Mouse (Mus musculus): ENCODE measurements around the gene Mrpl12.

Gene Mrpl12

GRCm38 (mm10) chr11:120484265-120484981 is at the start of gene Mrpl12:
Gene Mrpl12 (plus strand): TSS chr11:120484613.
- in situ Hi-C loops (cut with MboI; ENCODE audit: low pct_unique_long_range_greater_than_20kb in 1 of 2, low sequenced_read_pairs in 2 of 2, unreplicated experiment in 1 of 2) = no loop called here

- in situ Hi-C loops (cut with MboI; ENCODE audit: low pct_unique_long_range_greater_than_20kb in 1 of 2, low sequenced_read_pairs in 2 of 2, unreplicated experiment in 1 of 2) = no loop called here
Observed at GRCm38 (mm10) chr11:120437152-120437856, 47.1 kb upstream of the Mrpl12 start, which contains the start of gene Nploc4. Gene Nploc4 (minus strand): TSS chr11:120437708.

GRCm38 (mm10) chr11:120437857-120438385 is 46.5 kb upstream of the Mrpl12 start:
- in situ Hi-C loops (cut with MboI; ENCODE audit: low pct_unique_long_range_greater_than_20kb in 1 of 2, low sequenced_read_pairs in 2 of 2, unreplicated experiment in 1 of 2) = no loop called here

DNA sequence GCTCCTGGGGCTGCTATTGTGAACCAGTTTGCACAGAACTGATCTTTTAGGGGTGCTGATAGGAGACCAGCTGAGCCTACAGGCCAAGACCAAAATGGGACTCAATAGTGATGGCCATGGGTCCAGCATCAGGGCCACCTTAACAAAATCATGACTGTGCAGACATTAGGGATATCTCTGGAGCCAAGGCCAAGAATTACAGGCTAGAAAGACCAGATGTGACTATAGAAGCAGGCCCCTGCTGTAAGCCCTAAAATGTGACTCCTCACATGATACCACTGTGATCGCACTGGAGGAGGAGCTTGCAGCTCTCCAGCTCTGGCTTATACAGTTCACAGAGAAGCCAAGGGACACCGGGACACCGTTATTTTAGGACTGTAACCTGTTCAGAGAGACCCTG is 42.1 kb upstream of the Mrpl12 start, which contains the start of gene Tspan10:
TSS of gene Tspan10 (plus strand) at position 301 of the 400 bp plus-strand sequence.
- in situ Hi-C loops (cut with MboI; ENCODE audit: low pct_unique_long_range_greater_than_20kb in 1 of 2, low sequenced_read_pairs in 2 of 2, unreplicated experiment in 1 of 2) = no loop called here

DNA sequence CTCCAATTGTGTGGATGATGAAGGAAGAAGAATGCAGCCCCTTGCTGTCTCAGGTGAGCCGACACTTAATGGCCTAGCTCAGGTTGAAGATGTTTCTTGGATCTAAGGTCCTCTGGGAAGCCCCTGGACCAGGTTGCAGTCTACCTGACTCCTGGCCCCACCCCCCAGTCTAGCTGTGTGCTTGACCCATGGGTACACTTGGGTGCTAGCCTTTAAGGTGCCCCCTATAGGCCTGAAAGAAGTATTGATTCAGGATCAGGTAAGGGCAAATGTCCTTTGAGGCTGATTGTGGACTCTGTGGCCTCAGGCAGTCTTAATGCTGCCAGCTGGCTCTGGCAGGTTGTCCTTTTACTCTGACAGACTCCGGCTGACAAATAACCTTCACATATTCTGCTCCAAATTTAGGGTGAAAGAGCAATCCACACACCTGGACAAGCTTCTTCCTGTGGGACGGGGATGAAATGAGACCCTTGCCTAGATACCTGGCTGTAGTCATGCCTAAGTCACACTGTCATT is 41.6 kb upstream of the Mrpl12 start:
- in situ Hi-C loops (cut with MboI; ENCODE audit: low pct_unique_long_range_greater_than_20kb in 1 of 2, low sequenced_read_pairs in 2 of 2, unreplicated experiment in 1 of 2) = no loop called here

- in situ Hi-C loops (cut with MboI; ENCODE audit: low pct_unique_long_range_greater_than_20kb in 1 of 2, low sequenced_read_pairs in 2 of 2, unreplicated experiment in 1 of 2) = no loop called here
Observed at GRCm38 (mm10) chr11:120444106-120444505, 40.3 kb upstream of the Mrpl12 start.

GRCm38 (mm10) chr11:120445475-120445874 is 38.9 kb upstream of the Mrpl12 start:
- in situ Hi-C loops (cut with MboI; ENCODE audit: low pct_unique_long_range_greater_than_20kb in 1 of 2, low sequenced_read_pairs in 2 of 2, unreplicated experiment in 1 of 2) = no loop called here

DNA sequence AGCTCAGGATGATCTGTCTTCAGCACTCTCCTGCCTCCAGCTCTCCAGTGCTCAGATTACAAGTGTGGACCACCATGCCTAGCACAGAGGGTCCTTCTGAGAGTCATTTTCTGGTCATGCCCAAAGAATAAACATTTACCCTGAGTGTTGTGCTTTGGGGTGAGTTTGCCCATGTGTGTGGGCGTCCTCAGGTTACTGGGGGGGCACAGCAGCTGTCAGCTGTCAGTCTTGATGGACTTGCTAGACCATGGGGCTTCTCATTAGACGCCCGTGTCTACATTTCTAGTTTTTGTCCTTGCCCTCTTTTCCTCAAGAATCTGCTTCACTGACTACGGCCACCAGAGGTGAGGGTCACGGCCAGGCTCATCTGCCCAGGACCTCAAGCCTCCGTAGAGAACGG is 37.2 kb upstream of the Mrpl12 start:
- in situ Hi-C loops (cut with MboI; ENCODE audit: low pct_unique_long_range_greater_than_20kb in 1 of 2, low sequenced_read_pairs in 2 of 2, unreplicated experiment in 1 of 2) = no loop called here

DNA sequence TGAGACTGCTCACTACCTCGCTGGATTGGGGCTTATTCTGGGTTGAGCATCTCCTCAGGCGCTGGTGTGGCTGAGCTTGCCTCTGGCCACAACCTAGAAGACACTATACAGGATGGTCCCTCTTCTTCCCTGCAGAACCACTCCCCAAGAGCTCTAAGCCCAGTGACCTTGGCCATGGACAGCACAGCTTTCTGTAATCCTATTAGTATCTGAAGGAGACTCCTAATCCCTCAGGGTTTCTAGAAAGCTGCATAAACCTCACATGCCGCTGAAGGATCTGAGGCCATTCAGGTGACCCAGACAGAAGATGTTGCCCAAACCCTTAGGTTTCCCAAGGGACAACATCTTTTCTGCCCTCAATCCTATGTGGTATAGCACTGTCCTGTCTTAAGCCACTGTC is 32.2 kb upstream of the Mrpl12 start:
- in situ Hi-C loops (cut with MboI; ENCODE audit: low pct_unique_long_range_greater_than_20kb in 1 of 2, low sequenced_read_pairs in 2 of 2, unreplicated experiment in 1 of 2) = no loop called here

DNA sequence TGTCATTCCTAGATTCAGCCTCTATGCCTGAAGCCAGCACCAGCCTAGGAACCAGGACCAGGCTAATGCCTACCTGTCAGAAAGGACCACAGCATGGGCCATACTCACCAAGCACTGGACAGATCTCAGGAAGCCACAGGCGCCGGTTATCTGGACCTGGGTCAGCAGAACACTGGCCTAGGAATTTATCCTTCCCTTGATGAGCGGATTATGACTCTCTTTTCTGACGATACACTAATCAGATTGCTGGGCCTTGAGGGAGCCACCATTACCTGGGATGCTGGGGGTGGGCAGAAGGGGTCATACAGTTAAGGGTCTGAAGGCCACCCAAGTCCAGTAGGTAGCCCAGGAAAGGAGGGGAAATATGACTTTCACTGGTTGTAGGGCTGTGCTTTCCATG is 31.1 kb upstream of the Mrpl12 start, which contains the start of gene Pde6g:
TSS of gene Pde6g (minus strand) at position 195 of the 400 bp plus-strand sequence.
- in situ Hi-C loops (cut with MboI; ENCODE audit: low pct_unique_long_range_greater_than_20kb in 1 of 2, low sequenced_read_pairs in 2 of 2, unreplicated experiment in 1 of 2) = no loop called here

DNA sequence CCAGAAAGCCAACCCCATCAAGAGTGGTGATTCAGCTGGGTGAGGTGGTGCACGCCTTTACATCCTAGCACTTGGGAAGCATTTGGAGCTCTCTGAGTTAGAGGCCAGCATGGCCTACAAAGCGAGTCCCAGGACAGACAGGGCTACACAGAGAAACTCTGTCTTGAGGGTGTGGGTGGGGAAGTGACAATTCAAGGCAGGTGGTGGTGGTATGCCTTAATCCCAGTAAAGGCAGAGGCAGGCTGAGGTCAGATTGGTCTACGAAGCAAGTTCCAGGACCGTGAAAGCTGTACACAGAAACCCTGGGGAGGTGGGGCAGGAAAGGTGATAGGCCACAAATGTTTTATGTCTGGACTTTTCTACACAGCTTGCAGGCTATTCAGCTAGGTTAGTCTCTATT is 29.4 kb upstream of the Mrpl12 start:
- in situ Hi-C loops (cut with MboI; ENCODE audit: low pct_unique_long_range_greater_than_20kb in 1 of 2, low sequenced_read_pairs in 2 of 2, unreplicated experiment in 1 of 2) = no loop called here

- in situ Hi-C loops (cut with MboI; ENCODE audit: low pct_unique_long_range_greater_than_20kb in 1 of 2, low sequenced_read_pairs in 2 of 2, unreplicated experiment in 1 of 2) = no loop called here
Observed at GRCm38 (mm10) chr11:120455413-120455812, 29.0 kb upstream of the Mrpl12 start.

DNA sequence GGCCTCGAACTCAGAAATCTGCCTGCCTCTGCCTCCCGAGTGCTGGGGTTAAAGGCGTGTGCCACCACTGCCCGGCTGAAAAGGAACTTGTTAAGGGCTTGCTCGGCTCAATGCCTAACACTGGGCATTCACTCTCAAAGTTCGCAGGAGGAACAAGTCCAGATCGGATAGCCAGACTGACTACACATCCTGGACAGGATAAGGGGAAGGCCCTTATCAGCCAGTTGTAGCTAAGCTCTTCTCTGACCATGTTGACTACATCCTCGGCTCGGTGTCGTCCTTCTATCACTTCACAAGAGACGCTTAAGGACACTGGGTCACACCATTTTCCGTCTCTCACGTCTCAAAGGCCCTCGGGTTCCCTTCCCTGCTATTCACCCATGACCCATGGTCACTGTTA is 27.0 kb upstream of the Mrpl12 start:
- in situ Hi-C loops (cut with MboI; ENCODE audit: low pct_unique_long_range_greater_than_20kb in 1 of 2, low sequenced_read_pairs in 2 of 2, unreplicated experiment in 1 of 2) = no loop called here

GRCm38 (mm10) chr11:120457772-120458751 is 26.4 kb upstream of the Mrpl12 start, which contains the start of the genes Oxld1 and Ccdc137:
Gene Oxld1 (minus strand): TSS chr11:120458068.
Gene Ccdc137 (plus strand): TSS chr11:120458115.
- in situ Hi-C loops (cut with MboI; ENCODE audit: low pct_unique_long_range_greater_than_20kb in 1 of 2, low sequenced_read_pairs in 2 of 2, unreplicated experiment in 1 of 2) = no loop called here

DNA sequence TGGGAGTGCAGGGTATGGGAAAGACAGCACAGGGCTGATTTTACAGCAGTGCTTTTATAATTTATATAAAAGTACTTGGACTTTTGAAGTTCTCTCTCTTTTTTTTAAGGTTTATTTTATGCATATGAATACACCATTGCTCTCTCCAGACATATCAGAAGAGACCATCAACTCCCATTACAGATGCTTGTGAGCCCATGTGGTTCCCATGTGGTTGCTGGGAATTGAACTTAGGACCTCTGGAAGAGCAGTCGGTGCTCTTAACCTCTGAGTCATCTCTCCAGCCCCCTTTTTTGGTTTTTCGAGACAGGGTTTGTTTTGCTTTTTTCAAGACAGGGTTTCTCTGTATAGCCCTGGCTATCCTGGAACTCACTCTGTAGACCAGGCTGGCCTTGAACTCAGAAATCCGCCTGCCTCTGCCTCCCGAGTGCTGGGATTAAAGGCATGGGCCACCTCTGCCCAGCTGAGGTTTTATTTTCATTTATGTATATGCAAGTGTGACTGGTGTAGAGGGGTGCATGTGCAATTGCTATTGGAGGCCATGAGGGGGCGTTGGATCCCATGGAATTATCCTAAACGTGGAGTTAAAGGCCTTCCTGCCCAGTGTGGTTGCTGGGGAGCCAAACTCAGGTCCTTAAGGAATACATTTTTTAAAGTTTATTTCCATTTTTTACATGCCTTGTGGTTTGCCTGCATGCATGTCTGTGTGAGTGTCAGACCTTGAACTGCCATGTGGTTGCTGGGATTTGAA is 25.4 kb upstream of the Mrpl12 start:
- in situ Hi-C loops (cut with MboI; ENCODE audit: low pct_unique_long_range_greater_than_20kb in 1 of 2, low sequenced_read_pairs in 2 of 2, unreplicated experiment in 1 of 2) = no loop called here

DNA sequence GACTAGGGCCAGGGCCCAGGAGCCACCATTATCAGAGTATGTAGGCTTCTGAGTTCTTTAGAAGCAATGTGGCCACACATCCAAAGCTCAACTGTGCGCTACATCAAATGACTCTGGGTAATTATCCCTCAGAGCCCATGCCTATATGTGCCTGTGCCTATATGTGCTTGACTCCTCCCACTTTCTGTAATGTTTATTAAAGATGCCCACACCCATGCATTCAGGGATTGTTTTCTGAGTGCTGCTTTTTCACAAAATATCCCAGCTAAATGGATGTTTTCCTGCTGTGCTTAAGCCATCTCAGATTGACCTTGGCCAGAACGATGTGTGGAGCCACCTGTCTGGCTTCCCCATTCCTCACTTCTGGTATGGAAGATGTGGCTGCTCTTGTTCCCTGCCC is 20.9 kb upstream of the Mrpl12 start:
- in situ Hi-C loops (cut with MboI; ENCODE audit: low pct_unique_long_range_greater_than_20kb in 1 of 2, low sequenced_read_pairs in 2 of 2, unreplicated experiment in 1 of 2) = no loop called here

GRCm38 (mm10) chr11:120464365-120464764 is 20.0 kb upstream of the Mrpl12 start:
- in situ Hi-C loops (cut with MboI; ENCODE audit: low pct_unique_long_range_greater_than_20kb in 1 of 2, low sequenced_read_pairs in 2 of 2, unreplicated experiment in 1 of 2) = no loop called here

GRCm38 (mm10) chr11:120465521-120465920 is 18.9 kb upstream of the Mrpl12 start:
- in situ Hi-C loops (cut with MboI; ENCODE audit: low pct_unique_long_range_greater_than_20kb in 1 of 2, low sequenced_read_pairs in 2 of 2, unreplicated experiment in 1 of 2) = no loop called here
